Mouse (Mus musculus): Measurements from ENCODE around the gene Slc6a21.

The Slc6a21 gene

GRCm38 (mm10) chr7:45277136-45277760 lies at the start of gene Slc6a21:
Gene Slc6a21, plus strand, starts transcription at chr7:45277513.
- DNase-seq (ENCODE audit: low spot score in 2 of 2) = peak; percentile 37 to 38

- no peak for DNase-seq (ENCODE audit: low spot score in 2 of 2)
Measured at GRCm38 (mm10) chr7:45228548-45228947, 48.8 kb upstream of the Slc6a21 start.

- no peak for DNase-seq (ENCODE audit: low spot score in 2 of 2)
Measured at GRCm38 (mm10) chr7:45229046-45229445, 48.3 kb upstream of the Slc6a21 start.

- no peak for DNase-seq (ENCODE audit: low spot score in 2 of 2)
Measured at GRCm38 (mm10) chr7:45229459-45230203, 47.7 kb upstream of the Slc6a21 start.

- DNase-seq (ENCODE audit: low spot score in 2 of 2) = no peak
Measured at GRCm38 (mm10) chr7:45231192-45231591, 46.1 kb upstream of the Slc6a21 start.

GRCm38 (mm10) chr7:45231941-45232340 lies 45.4 kb upstream of the Slc6a21 start:
- no peak for DNase-seq (ENCODE audit: low spot score in 2 of 2)

- peak; percentile 18 to 52 for DNase-seq (ENCODE audit: low spot score in 2 of 2)
Measured at GRCm38 (mm10) chr7:45232716-45233465, 44.4 kb upstream of the Slc6a21 start.

- DNase-seq (ENCODE audit: low spot score in 2 of 2) = peak; percentile 81
Measured at GRCm38 (mm10) chr7:45233580-45234332, 43.6 kb upstream of the Slc6a21 start.

- DNase-seq (ENCODE audit: low spot score in 2 of 2) = no peak
Measured at GRCm38 (mm10) chr7:45234333-45234841, 42.9 kb upstream of the Slc6a21 start.

GRCm38 (mm10) chr7:45234922-45235571 lies 42.3 kb upstream of the Slc6a21 start:
- DNase-seq (ENCODE audit: low spot score in 2 of 2) = no peak

GRCm38 (mm10) chr7:45235656-45236180 lies 41.6 kb upstream of the Slc6a21 start:
- DNase-seq (ENCODE audit: low spot score in 2 of 2) = no peak

- no peak for DNase-seq (ENCODE audit: low spot score in 2 of 2)
Measured at GRCm38 (mm10) chr7:45237747-45238699, 39.3 kb upstream of the Slc6a21 start.

- no peak for DNase-seq (ENCODE audit: low spot score in 2 of 2)
Measured at GRCm38 (mm10) chr7:45238723-45239496, 38.4 kb upstream of the Slc6a21 start, which contains the start of gene Cd37. Gene Cd37, minus strand, starts transcription at chr7:45239115.

GRCm38 (mm10) chr7:45240109-45240508 lies 37.2 kb upstream of the Slc6a21 start:
- DNase-seq (ENCODE audit: low spot score in 2 of 2) = no peak

- peak in 1 of 2 experiments; percentile 44 for DNase-seq (ENCODE audit: low spot score in 2 of 2)
Measured at GRCm38 (mm10) chr7:45240633-45241388, 36.5 kb upstream of the Slc6a21 start, which contains the start of gene Slc6a16. Gene Slc6a16, plus strand, starts transcription at chr7:45241085.

- DNase-seq (ENCODE audit: low spot score in 2 of 2) = no peak
Measured at GRCm38 (mm10) chr7:45241389-45241749, 35.9 kb upstream of the Slc6a21 start.

GRCm38 (mm10) chr7:45247666-45248065 lies 29.6 kb upstream of the Slc6a21 start:
- DNase-seq (ENCODE audit: low spot score in 2 of 2) = no peak

- no peak for DNase-seq (ENCODE audit: low spot score in 2 of 2)
Measured at GRCm38 (mm10) chr7:45253806-45254205, 23.5 kb upstream of the Slc6a21 start.
